Mouse (Mus musculus): ENCODE results near the gene Mob1a. TPM values are rescaled to one million over a fixed set of nuclear protein-coding genes. Genes with fewer than 3 reads are reported as not detected.

The Mob1a gene
- polyA plus RNA-seq, 1 experiment from 2014 or later: 46.8 TPM

- WGBS: 29% methylated on average over 6 of the region's 6 CpGs
- peak within 1 kb of the TSS; percentile 88 for H3K9ac ChIP-seq (ENCODE audit: low read depth, low read length)
- H3K4me2 ChIP-seq (ENCODE audit: low read length): peak within 1 kb of the TSS; percentile 88
- no peaks in the 10 kb centered on the region for H3K9me3 ChIP-seq (replicated peaks; ENCODE audit: low read length)
- DNase-seq (ENCODE audit: low spot score): peak; percentile 54
- H3K4me1 ChIP-seq (replicated peaks; ENCODE audit: insufficient read depth, low read length): peaks cover 6% of the 10 kb centered on the region
- no peak within 1 kb of the TSS; the same call in 1 of the 2 replicates for H3K27ac ChIP-seq
- peak within 1 kb of the TSS; percentile 92 for H3K4me3 ChIP-seq (replicated peaks; ENCODE audit: low read depth, low read length)
- no peaks in the 10 kb centered on the region for H3K27me3 ChIP-seq (ENCODE audit: insufficient read depth, low read length)
- peaks cover 6% of the 10 kb centered on the region; the same call in 1 of the 2 replicates for H3K36me3 ChIP-seq (ENCODE audit: insufficient read depth, low read length)
- no peak for TF ChIP-seq CTCF (IDR thresholded peaks at IDR 0.05; ENCODE audit: low read depth)
- peak; percentile 59 for ATAC-seq (replicated peaks; ENCODE audit: low FRiP score, low read depth)
Observed at GRCm38 (mm10) chr6:83348873-83349272, 23.1 kb downstream of the Mob1a start, which contains the start of gene Bola3. TSS of gene Bola3 (plus strand) at chr6:83349147.

- ATAC-seq (replicated peaks; ENCODE audit: low FRiP score, low read depth) (peak; percentile 95), DNase-seq (ENCODE audit: low spot score) (peak; percentile 83)
- H3K4me2 ChIP-seq (ENCODE audit: low read length): peak overlapping the region; percentile 88
- TF ChIP-seq CTCF (IDR thresholded peaks at IDR 0.05; ENCODE audit: low read depth): peak; percentile 83
- peaks cover 6% of the 10 kb centered on the region for H3K4me1 ChIP-seq (replicated peaks; ENCODE audit: insufficient read depth, low read length)
- H3K27me3 ChIP-seq (ENCODE audit: insufficient read depth, low read length): no peaks in the 10 kb centered on the region
- no peak overlapping the region; the same call in 1 of the 2 replicates for H3K27ac ChIP-seq
- H3K9ac ChIP-seq (ENCODE audit: low read depth, low read length): peak overlapping the region; percentile 88
- H3K4me3 ChIP-seq (replicated peaks; ENCODE audit: low read depth, low read length): peak overlapping the region; percentile 92
- H3K9me3 ChIP-seq (replicated peaks; ENCODE audit: low read length): no peaks in the 10 kb centered on the region
- peaks cover 11% of the 10 kb centered on the region for H3K36me3 ChIP-seq (ENCODE audit: insufficient read depth, low read length)
- WGBS: under 1% methylated on average over 53 of the region's 53 CpGs
Observed at GRCm38 (mm10) chr6:83349274-83349958, 23.6 kb downstream of the Mob1a start.

GRCm38 (mm10) chr6:83350172-83350571 is 24.4 kb downstream of the Mob1a start:
- Histone ChIP-seq H3K27me3 (ENCODE audit: insufficient read depth, low read length) (no peaks in the 10 kb centered on the region), H3K36me3 (ENCODE audit: insufficient read depth, low read length) (peaks cover 11% of the 10 kb centered on the region), H3K9ac (ENCODE audit: low read depth, low read length) (peak overlapping the region; percentile 88), H3K4me2 (ENCODE audit: low read length) (peak overlapping the region; percentile 88), H3K4me1 (replicated peaks; ENCODE audit: insufficient read depth, low read length) (peaks cover 6% of the 10 kb centered on the region), H3K27ac (no peak overlapping the region), H3K4me3 (replicated peaks; ENCODE audit: low read depth, low read length) (peak overlapping the region; percentile 92), H3K9me3 (replicated peaks; ENCODE audit: low read length) (no peaks in the 10 kb centered on the region)
- 77% methylated on average over 7 of the region's 7 CpGs for WGBS
- no peak for TF ChIP-seq CTCF (IDR thresholded peaks at IDR 0.05; ENCODE audit: low read depth)
- no peak for DNase-seq (ENCODE audit: low spot score)
- ATAC-seq (replicated peaks; ENCODE audit: low FRiP score, low read depth): no peak

- 92% methylated on average over 16 of the region's 16 CpGs for WGBS
- Histone ChIP-seq H3K9me3 (replicated peaks; ENCODE audit: low read length) (no peaks in the 10 kb centered on the region), H3K36me3 (ENCODE audit: insufficient read depth, low read length) (peaks cover 16% of the 10 kb centered on the region), H3K9ac (ENCODE audit: low read depth, low read length) (no peak overlapping the region), H3K4me3 (replicated peaks; ENCODE audit: low read depth, low read length) (no peak overlapping the region), H3K4me1 (replicated peaks; ENCODE audit: insufficient read depth, low read length) (peaks cover 6% of the 10 kb centered on the region), H3K27ac (no peak overlapping the region), H3K27me3 (ENCODE audit: insufficient read depth, low read length) (no peaks in the 10 kb centered on the region), H3K4me2 (ENCODE audit: low read length) (no peak overlapping the region)
- ATAC-seq (replicated peaks; ENCODE audit: low FRiP score, low read depth): no peak
- no peak for DNase-seq (ENCODE audit: low spot score)
- no peak for TF ChIP-seq CTCF (IDR thresholded peaks at IDR 0.05; ENCODE audit: low read depth)
Observed at GRCm38 (mm10) chr6:83350851-83351405, 25.1 kb downstream of the Mob1a start.

- no peak overlapping the region for H3K27ac ChIP-seq
- WGBS: 80% methylated on average over 7 of the region's 7 CpGs
- DNase-seq (ENCODE audit: low spot score): no peak
Observed at GRCm38 (mm10) chr6:83351490-83352160, 25.8 kb downstream of the Mob1a start.

GRCm38 (mm10) chr6:83352666-83353410 is 27.0 kb downstream of the Mob1a start:
- Histone ChIP-seq H3K4me2 (ENCODE audit: low read length) (no peak overlapping the region), H3K27ac (no peak overlapping the region), H3K4me1 (replicated peaks; ENCODE audit: insufficient read depth, low read length) (peaks cover 6% of the 10 kb centered on the region), H3K4me3 (replicated peaks; ENCODE audit: low read depth, low read length) (no peak overlapping the region), H3K9ac (ENCODE audit: low read depth, low read length) (no peak overlapping the region), H3K9me3 (replicated peaks; ENCODE audit: low read length) (no peaks in the 10 kb centered on the region), H3K36me3 (ENCODE audit: insufficient read depth, low read length) (peaks cover 16% of the 10 kb centered on the region), H3K27me3 (ENCODE audit: insufficient read depth, low read length) (no peaks in the 10 kb centered on the region)
- no peak for DNase-seq (ENCODE audit: low spot score)
- 91% methylated on average over 24 of the region's 24 CpGs for WGBS
- no peak for ATAC-seq (replicated peaks; ENCODE audit: low FRiP score, low read depth)
- no peak for TF ChIP-seq CTCF (IDR thresholded peaks at IDR 0.05; ENCODE audit: low read depth)

More at GRCm38 (mm10) chr6:83351490-83352160, 25.8 kb downstream of the Mob1a start:
- Histone ChIP-seq H3K36me3 (ENCODE audit: insufficient read depth, low read length) (peaks cover 16% of the 10 kb centered on the region), H3K9ac (ENCODE audit: low read depth, low read length) (no peak overlapping the region), H3K9me3 (replicated peaks; ENCODE audit: low read length) (no peaks in the 10 kb centered on the region), H3K4me3 (replicated peaks; ENCODE audit: low read depth, low read length) (no peak overlapping the region), H3K27me3 (ENCODE audit: insufficient read depth, low read length) (no peaks in the 10 kb centered on the region), H3K4me1 (replicated peaks; ENCODE audit: insufficient read depth, low read length) (peaks cover 6% of the 10 kb centered on the region), H3K4me2 (ENCODE audit: low read length) (no peak overlapping the region)
- no peak for ATAC-seq (replicated peaks; ENCODE audit: low FRiP score, low read depth)
- TF ChIP-seq CTCF (IDR thresholded peaks at IDR 0.05; ENCODE audit: low read depth): no peak

Measured in kidney, postnatal 0 days (tissue).